Mouse (Mus musculus) liver, embryonic 15.5 days (tissue): ENCODE data around the gene Prex1. TPM values are rescaled to one million over a fixed set of nuclear protein-coding genes. Genes with fewer than 3 reads are reported as not detected.
A peak's percentile ranks its signal among the peaks of the same experiment; 100 is the strongest.

Source experiments
- ATAC-seq: fragments of 200-750 bp; cut with Nextera tagmentation; 2 replicates; pipeline ENCODE4 v1.8.0; 2017; ENCODE audit warnings: moderate number of reproducible peaks, mild to moderate bottlenecking, moderate library complexity; ENCODE audit not compliant: insufficient read depth
- H3K27ac ChIP-seq: fragments of 300-500 bp; sonication (generic); replicated peaks from 2 replicates; pipeline ENCODE4 v1.5.1; 2015; ENCODE audit warnings: mild to moderate bottlenecking, inconsistent platforms
- H3K27me3 ChIP-seq: fragments of 300-500 bp; sonication (generic); 2 replicates; pipeline ENCODE4 v1.6.1; 2015; ENCODE audit warnings: mild to moderate bottlenecking, inconsistent platforms
- H3K36me3 ChIP-seq: fragments of 300-500 bp; sonication (generic); replicated peaks from 2 replicates; pipeline ENCODE4 v1.6.1; 2015; ENCODE audit warnings: moderate library complexity, mild to moderate bottlenecking, inconsistent platforms
- H3K4me1 ChIP-seq: fragments of 300-500 bp; sonication (generic); replicated peaks from 2 replicates; pipeline ENCODE4 v1.6.1; 2015; ENCODE audit warnings: inconsistent platforms
- H3K4me2 ChIP-seq: fragments of 300-500 bp; sonication (generic); 2 replicates; pipeline ENCODE4 v1.6.1; 2015; ENCODE audit warnings: moderate library complexity, mild to moderate bottlenecking, inconsistent platforms
- H3K4me3 ChIP-seq: fragments of 300-500 bp; sonication (generic); replicated peaks from 2 replicates; pipeline ENCODE4 v1.5.1; 2015; ENCODE audit warnings: mild to moderate bottlenecking, inconsistent platforms
- H3K9ac ChIP-seq: fragments of 300-500 bp; sonication (generic); 2 replicates; pipeline ENCODE4 v1.6.1; 2015; ENCODE audit warnings: moderate library complexity, mild to moderate bottlenecking, inconsistent platforms
- H3K9me3 ChIP-seq: fragments of 300-500 bp; sonication (generic); replicated peaks from 2 replicates; pipeline ENCODE4 v1.6.1; 2016; ENCODE audit warnings: inconsistent platforms
- WGBS: fragments of 180-500 bp; shearing (Covaris S2); methylation state at CpG from one replicate; pipeline ENCODE4 v1.1.7; 2015; ENCODE audit warnings: mixed read lengths; ENCODE audit not compliant: insufficient replicate concordance; 5-methylcytosine and 5-hydroxymethylcytosine counted together
- polyA plus RNA-seq: library from polyadenylated mRNA; unstranded; fragments of >200 nt; fragmentation: Nextera tagmentation; extraction: Ambion mirVana; gene quantifications from 2 replicates; pipeline ENCODE4 v1.2.1, GENCODE M21; 2015

Prex1 gene
- polyA plus RNA-seq, 1 experiment from 2014 or later: 13.7 TPM

DNA sequence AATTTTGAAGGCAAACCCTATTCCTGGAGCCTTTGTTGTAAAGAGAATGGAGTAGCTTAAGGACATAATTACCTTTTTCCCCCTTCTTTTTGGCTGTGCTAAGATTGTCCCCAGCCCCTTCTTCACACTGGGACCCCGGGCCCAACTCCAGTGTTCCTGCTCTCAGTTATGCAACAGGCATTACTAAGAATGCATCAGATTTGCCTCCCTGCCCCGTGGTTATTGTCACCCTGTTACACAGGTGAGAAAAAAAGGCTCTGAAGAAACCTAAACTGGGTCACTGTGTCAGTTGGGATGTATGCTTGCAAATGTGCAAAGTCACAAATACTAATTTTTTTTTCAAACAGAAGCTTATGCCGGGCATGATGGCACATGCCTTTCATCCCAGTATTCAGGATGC lies 6.8 kb upstream of the Prex1 start:
- H3K9me3 ChIP-seq: no peaks in the 10 kb centered on the region
- WGBS: 62% methylated on average over 3 of the region's 3 CpGs
- H3K27me3 ChIP-seq: peaks cover 22% of the 10 kb centered on the region
- H3K9ac ChIP-seq: no peak overlapping the region
- H3K27ac ChIP-seq: no peak overlapping the region
- no peaks in the 10 kb centered on the region for H3K36me3 ChIP-seq
- no peak overlapping the region for H3K4me2 ChIP-seq
- no peak for ATAC-seq
- H3K4me3 ChIP-seq: no peak overlapping the region
- 0 out of 2 replicates have a peak, but pooled peaks cover 4% of the 10 kb centered on the region for H3K4me1 ChIP-seq

DNA sequence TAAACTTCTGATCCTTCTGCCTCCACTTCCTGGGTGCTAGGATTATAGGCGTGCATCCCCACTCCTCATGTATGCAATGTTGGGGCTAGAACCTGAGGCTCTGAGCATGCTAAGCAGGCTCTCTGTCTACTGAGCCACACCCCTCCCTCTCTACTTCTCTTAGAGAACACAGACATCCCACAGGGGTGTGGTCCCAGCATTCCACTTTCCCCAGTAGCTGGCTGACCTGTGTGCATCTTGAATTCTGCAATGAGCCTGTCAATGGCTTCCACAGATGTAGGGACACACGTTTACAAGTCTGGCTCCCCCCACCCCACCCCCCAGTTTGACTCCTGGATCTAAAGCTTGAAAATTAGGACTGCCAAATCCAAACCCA lies 6.3 kb upstream of the Prex1 start:
- no peak overlapping the region for H3K4me3 ChIP-seq
- peaks cover 25% of the 10 kb centered on the region for H3K27me3 ChIP-seq
- H3K9ac ChIP-seq: no peak overlapping the region
- H3K9me3 ChIP-seq: no peaks in the 10 kb centered on the region
- no peak overlapping the region for H3K27ac ChIP-seq
- H3K4me1 ChIP-seq: peaks cover 4% of the 10 kb centered on the region; the same call in 1 of the 2 replicates
- H3K4me2 ChIP-seq: no peak overlapping the region
- no peaks in the 10 kb centered on the region for H3K36me3 ChIP-seq
- no peak for ATAC-seq
- WGBS: 49% methylated on average over 2 of the region's 2 CpGs

DNA sequence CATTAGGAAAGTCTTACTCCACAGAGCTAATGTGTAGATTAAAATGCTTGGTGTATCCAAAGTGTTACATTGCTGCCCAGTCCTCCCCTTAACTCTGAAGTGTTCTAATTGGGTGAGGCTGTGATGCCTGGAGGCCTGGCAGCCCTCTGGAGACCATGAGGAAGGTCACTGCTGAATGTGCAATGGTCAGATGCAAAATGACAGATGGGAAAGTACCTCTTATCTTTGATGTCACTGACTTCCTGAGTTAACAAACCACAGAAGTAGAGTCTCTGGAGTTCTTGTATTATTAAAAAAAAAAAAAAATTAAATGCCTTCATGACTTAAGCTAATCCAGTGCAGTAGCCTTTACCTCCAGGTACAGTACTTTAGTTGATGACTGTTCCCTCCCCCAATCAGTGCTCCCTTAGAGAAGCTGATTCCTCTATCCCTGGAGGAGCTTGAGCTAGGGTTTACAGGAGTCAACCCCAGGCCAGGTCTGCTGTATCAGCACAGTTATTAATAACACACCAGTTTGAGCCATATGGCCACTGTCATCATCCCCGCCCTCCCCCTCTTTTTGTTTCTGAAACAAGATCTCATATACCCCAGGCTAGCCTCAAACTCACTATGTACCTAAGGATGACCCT lies 5.8 kb upstream of the Prex1 start:
- Histone ChIP-seq H3K9me3 (no peaks in the 10 kb centered on the region), H3K4me3 (no peak overlapping the region), H3K4me2 (no peak overlapping the region), H3K27ac (no peak overlapping the region), H3K9ac (no peak overlapping the region), H3K36me3 (no peaks in the 10 kb centered on the region), H3K27me3 (peaks cover 30% of the 10 kb centered on the region), H3K4me1 (peaks cover 9% of the 10 kb centered on the region)
- WGBS: 48% methylated on average over 1 of the region's 1 CpGs
- no peak for ATAC-seq

DNA sequence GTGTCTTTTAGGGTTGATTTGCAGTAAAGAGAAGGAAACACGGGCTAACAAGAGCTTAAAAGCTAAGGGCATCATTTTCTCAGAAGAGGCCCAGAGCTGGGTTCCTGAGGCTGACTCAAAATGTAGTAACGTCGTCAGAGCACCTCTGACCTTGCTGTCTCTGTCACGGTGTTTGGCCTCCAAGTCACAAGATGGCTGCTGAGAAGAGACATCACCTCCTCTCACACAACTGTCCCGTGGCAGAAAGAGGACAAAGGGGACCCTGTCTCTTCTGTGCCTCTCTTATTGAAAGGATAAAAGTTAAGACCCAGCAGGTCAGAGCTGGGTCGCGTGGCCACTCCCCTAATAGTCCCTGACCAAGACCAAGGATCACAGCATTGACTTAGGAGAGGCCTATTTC lies 2.4 kb upstream of the Prex1 start:
- H3K27ac ChIP-seq: no peak overlapping the region
- H3K9ac ChIP-seq: no peak overlapping the region
- no peak overlapping the region for H3K4me3 ChIP-seq
- H3K27me3 ChIP-seq: peaks cover 18% of the 10 kb centered on the region
- ATAC-seq: no peak
- 67% methylated on average over 7 of the region's 7 CpGs for WGBS
- peaks cover 37% of the 10 kb centered on the region for H3K4me1 ChIP-seq
- H3K36me3 ChIP-seq: no peaks in the 10 kb centered on the region
- H3K4me2 ChIP-seq: no peak overlapping the region
- no peaks in the 10 kb centered on the region for H3K9me3 ChIP-seq

DNA sequence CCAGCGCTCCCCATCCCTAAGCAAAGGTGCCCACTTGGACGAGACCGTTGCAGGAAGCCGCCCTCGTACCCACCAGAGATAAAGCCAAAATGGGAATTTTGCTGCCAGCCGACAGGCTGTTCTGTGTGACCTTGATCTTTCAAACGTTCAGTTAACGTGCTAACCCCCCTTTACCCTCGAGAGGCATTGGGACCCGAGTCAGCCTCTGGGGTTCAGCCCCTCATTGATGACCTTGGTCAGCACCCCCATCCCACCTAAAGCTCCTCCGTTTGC lies 731 bp upstream of the Prex1 start:
- H3K27ac ChIP-seq: no peak overlapping the region
- 5% methylated on average over 11 of the region's 11 CpGs for WGBS
- 0 out of 2 replicates have a peak, but pooled peaks have one; percentile 1 for ATAC-seq

DNA sequence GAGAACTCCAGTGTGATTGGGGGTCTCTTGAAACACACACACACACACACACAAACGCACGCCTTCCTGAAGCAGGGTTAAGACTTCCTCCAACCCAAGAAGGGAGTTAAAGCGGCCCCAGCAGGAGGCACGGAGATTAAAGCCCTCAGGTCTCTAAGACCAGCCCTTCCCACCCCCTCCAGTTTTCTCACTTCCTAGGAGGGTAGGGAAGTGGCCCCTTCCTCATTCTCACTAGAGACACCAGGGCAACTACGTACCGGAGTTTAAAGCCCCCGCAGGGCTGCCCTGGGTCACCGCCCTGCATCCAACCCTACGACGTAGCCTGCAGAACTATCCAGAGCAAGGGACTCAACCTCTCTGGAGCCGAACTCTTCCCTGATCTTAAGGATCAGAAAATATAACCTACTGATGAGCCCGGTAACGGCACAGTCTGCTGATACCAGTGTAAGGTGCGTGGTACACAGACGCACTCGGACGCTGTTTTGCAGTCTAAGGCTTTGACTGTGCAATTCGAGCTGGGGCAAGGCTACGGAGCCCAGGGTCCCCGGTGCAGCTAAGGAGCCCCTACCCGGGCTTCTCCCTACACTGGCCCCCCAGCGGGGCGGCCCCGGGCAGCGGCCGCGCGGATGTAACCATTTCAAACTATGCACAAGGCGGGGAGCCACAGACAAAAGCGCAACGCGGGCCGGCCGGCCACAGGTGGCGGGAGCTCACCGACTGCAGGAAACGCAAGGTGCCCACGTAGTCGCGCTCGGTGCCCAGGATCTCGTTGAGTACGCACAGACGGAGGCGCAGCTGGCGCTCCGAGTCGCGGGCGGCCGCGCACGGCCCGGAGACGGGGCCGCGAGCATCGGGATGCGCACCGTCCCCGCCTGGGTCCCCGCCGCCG lies 587 bp downstream of the Prex1 start:
- Histone ChIP-seq H3K9ac (peak overlapping the region; percentile 95), H3K36me3 (no peaks in the 10 kb centered on the region), H3K4me2 (peak overlapping the region; percentile 91), H3K4me3 (peak overlapping the region; percentile 97), H3K27me3 (peaks cover 18% of the 10 kb centered on the region), H3K4me1 (peaks cover 63% of the 10 kb centered on the region), H3K27ac (peak overlapping the region; percentile 87), H3K9me3 (no peaks in the 10 kb centered on the region)
- peak; percentile 45 for ATAC-seq
- under 1% methylated on average over 64 of the region's 64 CpGs for WGBS

More for the DNA sequence above, 731 bp upstream of the Prex1 start:
- Histone ChIP-seq H3K4me2 (peak overlapping the region; percentile 96), H3K9me3 (no peaks in the 10 kb centered on the region), H3K4me1 (peaks cover 51% of the 10 kb centered on the region), H3K9ac (peak overlapping the region; percentile 59; the same call in 1 of the 2 replicates), H3K36me3 (no peaks in the 10 kb centered on the region), H3K4me3 (peak overlapping the region; percentile 61), H3K27me3 (peaks cover 18% of the 10 kb centered on the region)

DNA sequence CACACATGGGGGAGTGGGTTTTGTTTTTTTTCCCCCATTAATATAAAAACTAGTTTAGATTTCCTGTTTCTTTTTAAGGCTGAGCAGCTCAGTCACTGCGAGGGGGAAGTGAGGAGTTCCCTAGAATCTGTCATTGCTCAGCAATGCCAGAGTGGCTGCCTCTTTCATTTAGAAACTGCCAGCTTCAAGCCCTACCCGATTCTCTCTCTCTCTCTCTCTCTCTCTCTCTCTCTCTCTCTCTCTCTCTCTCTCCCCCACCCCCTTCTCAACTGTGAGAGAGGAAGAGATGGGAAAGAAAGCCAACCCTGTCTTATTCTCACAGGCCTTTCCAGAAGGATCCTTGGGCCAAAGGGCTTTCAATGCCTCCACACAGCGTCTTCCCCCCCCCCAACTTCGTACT lies 1.3 kb downstream of the Prex1 start:
- ATAC-seq: no peak
- Histone ChIP-seq H3K4me3 (peak overlapping the region; percentile 97), H3K36me3 (no peaks in the 10 kb centered on the region), H3K4me1 (peaks cover 70% of the 10 kb centered on the region), H3K9me3 (no peaks in the 10 kb centered on the region), H3K27me3 (peaks cover 14% of the 10 kb centered on the region), H3K27ac (peak overlapping the region; percentile 87), H3K4me2 (peak overlapping the region; percentile 91), H3K9ac (peak overlapping the region; percentile 95)
- WGBS: 0% methylated on average over 4 of the region's 4 CpGs

DNA sequence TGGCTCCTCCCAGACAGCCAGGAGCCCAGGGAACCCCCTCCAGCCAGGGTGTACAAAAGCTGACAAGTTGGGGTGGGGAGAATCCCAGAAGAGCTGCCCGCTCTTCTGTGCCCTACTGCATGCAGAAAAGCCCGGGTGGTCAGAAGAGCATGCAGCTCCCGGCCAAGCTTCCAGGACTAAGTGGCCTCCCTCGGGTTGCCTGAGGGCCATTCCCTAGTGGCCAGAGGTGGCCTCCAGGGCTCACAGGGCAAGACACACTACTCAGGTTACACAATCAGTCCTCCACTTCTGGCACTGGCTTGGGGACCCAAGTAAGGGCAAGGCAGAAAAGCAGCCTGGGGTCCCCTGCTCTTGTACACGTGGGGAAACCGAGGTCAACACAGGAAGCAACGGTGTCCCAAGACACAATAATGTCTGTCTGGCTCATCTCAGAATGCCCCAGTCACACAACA lies 1.9 kb downstream of the Prex1 start:
- Histone ChIP-seq H3K36me3 (no peaks in the 10 kb centered on the region), H3K9me3 (no peaks in the 10 kb centered on the region), H3K27ac (peak overlapping the region; percentile 87), H3K4me2 (peak overlapping the region; percentile 91), H3K4me1 (peaks cover 76% of the 10 kb centered on the region), H3K4me3 (peak overlapping the region; percentile 97), H3K9ac (peak overlapping the region; percentile 95), H3K27me3 (peaks cover 13% of the 10 kb centered on the region)
- ATAC-seq: no peak
- 30% methylated on average over 7 of the region's 7 CpGs for WGBS

DNA sequence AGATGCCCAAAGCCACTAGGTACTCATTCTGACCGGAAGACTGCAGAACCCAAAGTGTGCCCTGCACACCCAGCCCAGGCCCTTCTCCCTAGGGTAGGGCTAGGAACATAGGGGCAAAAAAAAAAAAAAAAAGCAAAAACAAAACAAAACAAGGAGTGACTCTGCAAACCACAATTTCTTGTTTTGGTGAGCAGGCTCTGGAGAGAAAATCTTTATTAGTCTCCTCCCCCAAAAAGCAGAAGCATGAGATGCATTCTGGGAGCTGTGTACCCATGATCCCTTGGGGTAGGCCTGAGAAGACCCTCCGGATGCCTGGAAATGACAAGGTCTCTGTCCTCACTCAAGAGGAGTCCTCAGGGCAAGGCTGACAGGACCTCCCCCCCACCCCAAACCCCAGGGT lies 3.7 kb downstream of the Prex1 start:
- Histone ChIP-seq H3K9me3 (peaks cover 3% of the 10 kb centered on the region; the same call in 1 of the 2 replicates), H3K36me3 (peaks cover 7% of the 10 kb centered on the region), H3K4me1 (peaks cover 93% of the 10 kb centered on the region), H3K27me3 (peaks cover 10% of the 10 kb centered on the region), H3K4me2 (no peak overlapping the region), H3K9ac (no peak overlapping the region), H3K4me3 (no peak overlapping the region), H3K27ac (peak overlapping the region; percentile 91)
- no peak for ATAC-seq
- 67% methylated on average over 2 of the region's 2 CpGs for WGBS

DNA sequence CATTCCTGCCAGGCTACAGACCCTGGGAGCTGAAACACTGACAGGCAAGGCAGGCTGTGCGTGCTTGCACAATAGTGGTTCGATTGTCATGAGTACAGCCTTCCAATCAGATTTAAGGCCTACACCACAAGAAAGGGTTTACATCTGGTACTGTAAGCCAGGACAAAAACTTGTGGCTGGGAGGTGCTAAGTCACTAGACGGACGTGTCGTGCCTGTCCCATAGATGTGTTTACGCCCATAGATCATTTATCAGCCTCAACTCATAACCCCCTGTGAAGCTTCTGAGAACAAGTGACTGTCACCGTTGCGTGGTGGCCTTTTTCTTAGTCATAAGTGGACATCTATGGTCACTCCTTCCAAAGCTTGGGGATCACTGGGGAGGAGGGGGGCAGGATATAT lies 5.3 kb downstream of the Prex1 start:
- H3K36me3 ChIP-seq: peaks cover 15% of the 10 kb centered on the region
- H3K9me3 ChIP-seq: peaks cover 7% of the 10 kb centered on the region; the same call in 1 of the 2 replicates
- H3K4me2 ChIP-seq: peak overlapping the region; percentile 68
- peaks cover 98% of the 10 kb centered on the region for H3K4me1 ChIP-seq
- peak overlapping the region; percentile 50 for H3K9ac ChIP-seq
- peak; percentile 54 for ATAC-seq
- peaks cover 5% of the 10 kb centered on the region for H3K27me3 ChIP-seq
- peak overlapping the region; percentile 91 for H3K27ac ChIP-seq
- WGBS: 27% methylated on average over 8 of the region's 8 CpGs
- peak overlapping the region; percentile 27 for H3K4me3 ChIP-seq

DNA sequence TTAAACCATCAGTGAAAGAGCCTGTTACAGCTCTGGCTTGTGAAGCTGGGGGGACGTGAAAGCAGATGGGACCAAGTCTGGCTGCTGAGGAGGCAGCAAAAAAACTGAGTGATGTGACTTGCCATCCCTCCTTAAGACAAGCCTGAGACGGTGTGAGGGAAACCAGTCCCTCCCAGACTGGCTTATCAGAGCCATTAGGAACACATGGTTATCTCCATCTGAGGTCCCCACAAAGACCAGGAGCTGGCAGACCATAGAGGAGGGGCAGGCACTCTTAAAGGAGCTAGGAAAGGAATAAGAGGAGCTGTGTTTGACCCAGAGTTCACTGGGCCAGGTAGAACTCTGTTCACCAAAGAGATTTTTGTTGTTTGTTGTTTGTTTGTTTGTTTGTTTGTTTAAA lies 7.1 kb downstream of the Prex1 start:
- peak overlapping the region; percentile 30 for H3K4me3 ChIP-seq
- ATAC-seq: peak; percentile 77
- WGBS: 19% methylated on average over 2 of the region's 2 CpGs
- H3K36me3 ChIP-seq: peaks cover 15% of the 10 kb centered on the region
- peaks cover 99% of the 10 kb centered on the region for H3K4me1 ChIP-seq
- H3K4me2 ChIP-seq: peak overlapping the region; percentile 68
- H3K9ac ChIP-seq: peak overlapping the region; percentile 52
- peaks cover 7% of the 10 kb centered on the region; the same call in 1 of the 2 replicates for H3K9me3 ChIP-seq
- peak overlapping the region; percentile 91 for H3K27ac ChIP-seq
- peaks cover under 1% of the 10 kb centered on the region; the same call in 1 of the 2 replicates for H3K27me3 ChIP-seq
